Mouse (Mus musculus) olfactory bulb, adult 2 months (tissue): ENCODE data around the gene Cep89.

Experiments
- CTCF ChIP-seq: fragments of 200-500 bp; IDR thresholded peaks from 2 replicates; pipeline ENCODE4 v1.5.1; 2012; ENCODE audit warnings: low read depth, mild to moderate bottlenecking, low read length, moderate library complexity; ENCODE audit not compliant: insufficient read depth
- POLR2A ChIP-seq: fragments of 200-500 bp; IDR thresholded peaks from 2 replicates; pipeline ENCODE4 v1.6.1; 2012; ENCODE audit warnings: mild to moderate bottlenecking, low read depth, low read length, moderate library complexity; ENCODE audit not compliant: insufficient read depth

DNA sequence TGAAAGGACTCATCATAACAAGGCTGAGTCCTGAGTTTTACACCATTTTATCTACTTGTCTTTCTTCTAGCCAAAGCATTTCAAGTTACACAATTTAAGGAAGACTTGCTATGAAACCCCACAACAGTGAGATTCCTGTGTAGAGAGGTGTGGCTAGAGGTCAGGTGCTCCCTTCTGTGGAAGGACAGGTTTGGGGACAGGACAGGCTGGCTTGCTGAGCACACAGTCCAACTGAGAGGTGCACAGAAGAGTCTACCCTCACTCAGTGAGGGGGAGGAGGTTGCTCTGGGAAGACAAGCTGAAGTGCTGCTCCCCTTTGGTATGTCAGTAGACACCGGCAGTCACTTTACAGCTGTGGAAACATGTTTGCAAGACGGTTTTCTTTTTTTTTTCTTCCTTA, 79.6 kb downstream of the Cep89 start:
- TF ChIP-seq CTCF (no peak), POLR2A (no peak)
